Mouse (Mus musculus) heart, adult 2 months (tissue): ENCODE measurements around the gene Otop2.

Source experiments
- CTCF ChIP-seq: fragments of 200-600 bp; IDR thresholded peaks from 2 replicates; pipeline ENCODE4 v1.8.1; 2022; ENCODE audit warnings: antibody characterized with exemption, mild to moderate bottlenecking, moderate library complexity
- EP300 ChIP-seq: fragments of 200-500 bp; IDR thresholded peaks from 2 replicates; pipeline ENCODE4 v1.6.1; 2011; ENCODE audit warnings: low read depth, low read length, control low read depth; ENCODE audit not compliant: insufficient read depth

DNA sequence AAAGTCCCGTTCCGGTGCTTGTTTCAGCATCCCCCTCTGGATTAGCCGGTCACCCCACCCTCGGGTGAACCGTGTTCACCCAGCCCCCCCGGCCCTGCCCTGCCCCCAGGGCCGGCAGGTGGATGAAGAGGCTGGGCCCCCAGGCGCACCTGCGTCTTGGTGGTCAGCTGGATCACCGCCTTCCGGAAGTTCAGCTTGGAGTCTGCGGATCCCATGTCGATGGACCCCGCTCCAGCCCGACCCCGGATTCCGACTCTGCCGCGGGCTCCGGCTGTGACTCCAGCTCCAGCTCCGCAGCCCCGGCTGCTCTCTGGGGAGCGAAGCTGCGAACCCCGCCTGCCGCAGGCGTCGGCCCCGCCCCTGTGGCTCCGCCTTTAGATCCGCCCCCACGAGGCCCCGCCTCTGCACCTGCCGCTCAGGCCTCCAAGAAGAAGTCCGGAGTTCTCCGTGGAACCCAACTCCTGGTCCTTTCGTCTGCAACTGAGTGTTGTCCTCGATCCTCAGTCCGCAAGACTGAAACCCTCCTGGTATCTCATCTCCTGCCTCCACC, 60.5 kb downstream of the Otop2 start, which contains the start of gene Hid1:
- TF ChIP-seq EP300 (no peak), CTCF (no peak)
